Mouse (Mus musculus): ENCODE measurements around the gene Cenpl. TPM values are rescaled to one million over a fixed set of nuclear protein-coding genes. Genes with fewer than 3 reads are reported as not detected.
"Not testable (repeated sequence)": the region's sequence is repeated elsewhere in the genome, so short reads cannot be mapped to it uniquely, and the experiment has no call there.

The Cenpl gene
- total RNA-seq (2021), result 1 to 10 TPM; 3.5 to 4.7 TPM

DNA sequence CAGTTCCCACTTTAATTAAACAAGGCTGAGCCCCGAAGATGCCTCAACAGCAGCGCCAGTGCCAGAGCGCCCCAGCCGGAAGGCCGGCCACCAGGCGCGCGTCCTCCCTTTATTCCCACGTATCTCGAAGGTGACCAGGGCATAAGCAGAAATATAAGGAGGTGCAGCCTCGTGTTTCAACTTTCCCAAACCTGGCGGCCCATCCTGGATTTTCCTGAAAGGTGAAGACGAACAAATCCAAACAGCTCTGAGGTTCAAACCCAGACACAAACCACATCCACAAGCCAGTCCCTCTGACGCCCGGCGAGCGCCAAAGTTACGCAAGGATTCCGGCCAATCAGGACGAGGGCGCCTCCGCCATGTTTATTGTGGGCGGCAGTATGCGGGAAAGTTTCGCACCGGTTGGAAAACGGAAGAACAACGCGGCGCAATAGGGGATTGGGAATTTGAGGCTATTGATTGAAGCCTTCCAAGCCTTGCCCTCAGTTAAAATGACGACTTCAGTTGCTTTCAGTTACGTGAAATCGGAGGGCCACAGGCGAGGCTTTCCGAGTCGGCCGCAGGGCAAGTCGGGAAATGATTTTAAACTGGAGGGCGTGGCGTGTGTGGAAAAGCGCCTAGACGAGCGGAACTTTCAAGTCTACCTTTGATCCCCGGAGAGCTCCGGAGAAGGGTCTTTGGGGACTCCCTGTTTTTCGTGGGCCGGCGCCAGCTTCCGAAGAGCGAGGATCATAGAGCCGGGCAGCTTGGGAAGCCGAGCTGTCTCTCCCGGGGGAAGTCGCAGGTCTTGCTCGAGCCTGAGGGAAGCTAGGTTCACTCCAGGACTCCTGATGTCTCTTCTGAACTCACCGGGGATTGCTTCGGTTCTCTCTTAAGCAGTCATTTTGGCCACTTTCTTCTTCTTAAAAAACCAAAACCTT, at the start of gene Cenpl, which contains the start of gene Dars2:
Gene Cenpl, plus strand, starts transcription at position 362 of the 920 bp plus-strand sequence.
Gene Dars2, minus strand, starts transcription at position 307 of the 920 bp plus-strand sequence.
- intact Hi-C loops (cut with DNase I), result no loop called here
- peak; percentile 96 for DNase-seq

DNA sequence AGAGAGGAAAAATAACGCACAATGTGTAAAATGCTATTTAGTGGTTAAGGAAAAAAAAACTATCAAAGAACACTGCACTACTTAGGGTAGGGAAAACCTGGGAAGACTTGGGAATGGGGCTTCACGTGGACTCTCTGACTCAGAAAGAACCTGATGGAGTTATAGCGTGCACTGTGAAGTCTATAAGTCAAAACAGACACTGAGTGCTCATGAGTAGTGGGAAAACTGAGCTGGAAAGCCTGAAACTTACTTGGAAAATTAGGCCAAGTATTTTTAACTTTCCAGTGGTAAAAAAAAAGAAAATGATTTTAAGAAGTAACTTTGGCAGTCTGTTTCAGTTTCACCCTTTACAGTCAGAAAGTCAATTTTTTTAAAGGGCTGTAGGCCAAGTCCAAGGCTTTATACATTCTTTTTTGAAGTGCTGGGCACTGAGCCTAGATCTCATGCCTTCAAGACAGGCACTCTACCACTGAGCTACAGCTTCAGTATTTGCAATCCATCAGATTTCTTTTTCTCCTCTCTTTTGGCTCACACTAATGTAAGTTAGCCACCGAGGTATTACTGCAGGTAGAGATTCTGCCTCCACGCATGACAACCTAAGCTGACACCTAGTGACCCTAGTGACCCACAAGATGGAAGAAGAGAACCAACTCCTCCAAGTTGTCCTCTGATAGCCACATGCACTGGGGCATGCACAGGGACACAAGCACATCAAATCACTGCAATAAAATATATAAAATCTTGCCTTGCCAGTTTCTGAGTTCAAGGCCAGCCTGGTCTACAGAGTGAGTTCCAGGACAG, 44.9 kb upstream of the Cenpl start:
- intact Hi-C loops (cut with DNase I), result loop anchor here (10.0 kb wide), 1 partner anchor 61 kb away; no protein-coding TSS in a partner anchor
- no peak for DNase-seq

DNA sequence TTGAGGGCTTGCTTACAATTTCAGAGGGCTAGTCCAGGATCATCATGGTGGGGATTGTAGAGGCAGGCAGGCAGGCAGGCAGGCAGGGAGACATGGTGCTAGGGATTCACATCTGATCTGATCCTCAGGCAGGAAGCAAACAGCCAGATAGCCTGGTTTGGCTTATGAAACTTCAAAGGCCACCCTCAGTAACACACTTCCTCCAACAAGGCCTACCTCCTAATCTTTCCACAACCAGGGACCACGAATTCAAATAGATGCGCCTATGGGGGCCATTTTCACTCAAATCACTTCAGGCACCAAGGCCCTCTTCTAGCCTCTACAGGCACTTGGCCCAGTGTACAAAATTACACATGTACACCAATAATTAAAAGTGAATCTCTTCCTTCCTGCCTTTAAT, 43.3 kb upstream of the Cenpl start:
- intact Hi-C loops (cut with DNase I), result loop anchor here (10.0 kb wide), 1 partner anchor 62 kb away; no protein-coding TSS in a partner anchor
- no peak for DNase-seq

DNA sequence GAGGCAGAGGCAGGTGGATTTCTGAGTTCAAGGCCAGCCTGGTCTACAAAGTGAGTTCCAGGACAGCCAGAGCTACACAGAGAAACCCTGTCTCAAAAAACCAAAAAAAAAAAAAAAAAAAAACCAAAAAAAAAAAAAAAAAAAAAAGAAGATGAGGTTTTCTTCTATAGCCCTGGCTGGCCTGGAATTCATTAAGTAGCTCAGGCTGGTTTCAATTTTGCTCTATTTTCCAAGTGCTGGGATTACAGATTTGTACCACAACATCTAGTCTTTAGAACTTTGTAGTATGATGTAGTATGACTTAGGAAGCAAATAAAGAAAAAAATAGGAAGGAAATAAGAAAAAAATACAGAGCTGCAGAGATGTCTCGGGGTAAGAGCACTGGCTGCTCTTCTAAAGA, 42.1 kb upstream of the Cenpl start:
- not testable (repeated sequence) for DNase-seq
- intact Hi-C loops (cut with DNase I), result loop anchor here (10.0 kb wide), 1 partner anchor 64 kb away; no protein-coding TSS in a partner anchor

DNA sequence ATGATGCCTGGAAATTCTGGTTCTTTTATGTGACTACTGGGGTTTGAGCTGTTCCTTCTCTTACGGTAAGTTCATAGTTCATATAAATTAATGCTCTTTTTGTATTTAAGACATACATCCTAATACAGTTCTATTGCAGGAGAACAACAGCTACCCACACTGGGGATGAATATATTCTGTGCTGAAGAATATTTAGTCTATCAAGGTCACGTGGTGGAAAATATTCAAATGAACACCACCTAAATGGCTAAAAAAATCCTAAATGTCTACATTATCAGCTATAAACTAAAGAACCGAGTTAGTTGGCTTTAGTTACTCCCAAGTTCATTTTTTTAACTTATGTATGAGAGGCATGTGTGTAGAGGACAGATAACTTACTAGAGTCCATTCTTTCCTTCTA, 40.5 kb upstream of the Cenpl start:
- no peak for DNase-seq
- intact Hi-C loops (cut with DNase I), result no loop called here

DNA sequence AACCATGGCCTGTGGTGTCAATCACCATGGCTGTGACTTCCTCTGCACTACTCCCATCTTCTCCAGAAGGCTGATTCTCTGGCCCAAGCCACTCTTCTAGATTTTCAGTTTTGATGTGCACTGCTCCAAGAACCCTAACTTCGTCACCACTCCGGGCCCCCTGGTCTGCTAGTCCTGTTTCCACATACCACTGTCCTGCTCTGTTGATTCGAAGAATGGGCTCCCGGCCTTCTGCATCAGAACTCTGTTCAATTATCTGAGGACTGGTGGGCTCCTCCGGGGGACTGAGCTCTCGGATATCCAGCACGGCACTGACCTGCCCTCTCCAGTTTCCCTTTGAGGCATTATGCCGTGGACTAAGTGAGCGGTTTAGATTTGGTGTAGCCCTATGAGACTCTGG, 38.6 kb upstream of the Cenpl start:
- intact Hi-C loops (cut with DNase I), result no loop called here
- no peak for DNase-seq

DNA sequence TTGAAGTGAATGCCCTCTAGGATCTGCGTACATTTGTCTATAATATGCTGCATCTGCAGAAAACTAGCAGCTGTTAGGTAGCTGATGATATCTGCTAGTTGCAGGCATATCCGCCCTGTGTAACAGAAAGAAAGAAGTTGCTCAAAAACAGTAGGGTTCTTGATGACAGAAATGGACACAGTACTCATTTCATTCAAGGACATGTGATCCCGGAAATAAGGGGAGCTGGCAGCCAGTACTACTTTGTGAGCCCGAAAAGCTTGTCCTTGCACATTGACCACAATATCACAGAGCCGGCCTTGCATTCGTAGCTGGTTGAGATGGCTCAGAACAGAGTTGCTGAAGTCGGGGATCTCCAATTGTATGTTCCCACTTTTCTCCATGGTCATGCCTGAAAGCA, 38.2 kb upstream of the Cenpl start:
- intact Hi-C loops (cut with DNase I), result no loop called here

DNA sequence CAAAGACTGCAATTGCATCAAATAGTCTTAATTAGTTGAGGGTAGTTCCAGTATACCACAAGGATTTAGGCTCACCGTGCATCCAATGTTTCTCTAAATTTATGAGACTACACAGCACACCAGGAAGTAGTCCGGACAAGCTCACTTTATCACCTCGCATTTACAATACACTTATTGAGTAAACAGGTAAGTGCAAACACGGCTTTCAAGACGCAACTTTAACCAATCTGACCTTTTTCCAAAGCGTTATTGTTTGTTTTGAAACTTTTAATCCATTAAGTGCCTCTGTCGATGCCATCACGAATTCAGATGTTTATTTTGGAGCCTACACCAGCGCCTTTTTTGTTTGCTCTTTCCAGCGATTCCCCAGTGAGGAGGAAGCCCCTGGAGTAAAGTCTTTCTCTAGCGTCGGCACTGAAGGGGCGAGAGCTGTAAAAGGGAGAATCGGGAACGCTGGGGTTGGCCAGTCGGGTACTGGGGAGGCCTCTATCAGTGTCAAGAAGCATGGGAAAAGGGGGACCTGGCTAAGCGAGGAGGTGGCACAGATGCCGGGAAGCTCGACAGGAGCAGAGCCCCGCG, 36.6 kb upstream of the Cenpl start:
- intact Hi-C loops (cut with DNase I), result no loop called here
- DNase-seq, result no peak

More for the DNA sequence above, 38.2 kb upstream of the Cenpl start:
- no peak for DNase-seq

DNA sequence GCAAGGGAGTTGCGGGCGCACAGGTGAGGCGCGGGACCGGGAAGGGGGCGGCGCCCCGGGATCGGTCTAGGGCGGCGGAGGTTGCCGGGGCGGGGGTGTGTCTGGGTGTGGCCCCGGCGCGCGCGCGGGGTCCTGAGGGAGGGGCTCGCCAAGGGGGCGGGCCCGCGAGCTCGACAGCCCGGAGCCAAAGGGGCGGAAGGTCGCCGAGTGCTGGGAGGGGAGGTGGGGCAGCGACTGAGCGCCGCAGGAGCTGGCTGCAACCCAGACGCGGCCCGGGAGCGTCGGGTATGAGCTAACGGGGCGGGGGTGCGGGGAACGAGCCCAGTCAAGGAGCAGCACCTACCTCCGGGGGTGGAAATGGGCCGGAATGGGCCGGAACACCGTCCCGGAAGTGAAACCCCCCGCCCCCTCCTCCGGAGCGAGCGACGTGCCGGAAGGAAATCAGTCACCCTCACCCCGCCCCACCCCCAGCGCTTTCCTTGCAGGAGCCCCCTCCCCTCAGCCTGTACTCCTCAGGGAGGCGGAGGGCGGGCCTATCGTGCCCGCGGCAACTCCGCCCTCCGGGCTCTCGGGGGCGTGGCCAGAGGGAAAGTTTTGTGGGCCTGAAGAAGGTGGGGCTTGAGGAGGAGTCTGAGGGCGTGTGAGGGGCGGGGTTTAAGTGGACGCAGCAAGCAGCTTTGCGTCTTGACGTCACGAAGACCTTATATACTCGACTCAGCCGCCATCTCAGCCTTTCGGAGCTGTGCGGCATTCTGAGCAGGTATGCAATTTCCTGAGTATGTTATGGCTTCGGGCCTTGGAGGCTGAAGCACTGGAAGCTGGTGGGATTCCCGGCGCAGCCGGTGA, 35.9 kb upstream of the Cenpl start, which contains the start of gene Zbtb37:
Gene Zbtb37, minus strand, starts transcription at position 415 of the 846 bp plus-strand sequence.
- intact Hi-C loops (cut with DNase I), result no loop called here
- peak; percentile 100 for DNase-seq

DNA sequence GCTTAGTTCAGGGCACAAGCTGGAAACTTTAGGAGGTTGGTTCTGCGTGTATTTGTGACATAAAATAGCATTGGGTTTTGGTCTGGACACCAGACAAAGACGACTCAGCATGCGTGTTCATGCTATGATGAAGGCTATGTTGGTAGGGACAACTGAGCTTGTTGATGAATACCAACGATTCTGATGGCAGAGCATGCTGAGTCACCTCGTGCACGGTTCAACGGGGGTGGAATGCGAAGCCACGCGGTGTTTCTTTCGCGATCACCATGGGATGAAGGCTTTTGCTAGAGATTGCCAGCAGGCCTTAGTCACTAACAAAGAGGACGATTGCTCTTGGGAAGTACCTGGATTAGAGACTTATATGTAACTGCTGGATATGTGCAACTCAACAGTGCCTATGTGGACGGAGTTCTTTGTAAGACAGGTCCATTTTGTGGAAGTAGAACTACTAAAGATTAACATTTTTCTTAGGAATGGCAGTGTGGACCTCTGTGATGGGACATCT, 35.2 kb upstream of the Cenpl start:
- DNase-seq, result no peak
- intact Hi-C loops (cut with DNase I), result no loop called here

DNA sequence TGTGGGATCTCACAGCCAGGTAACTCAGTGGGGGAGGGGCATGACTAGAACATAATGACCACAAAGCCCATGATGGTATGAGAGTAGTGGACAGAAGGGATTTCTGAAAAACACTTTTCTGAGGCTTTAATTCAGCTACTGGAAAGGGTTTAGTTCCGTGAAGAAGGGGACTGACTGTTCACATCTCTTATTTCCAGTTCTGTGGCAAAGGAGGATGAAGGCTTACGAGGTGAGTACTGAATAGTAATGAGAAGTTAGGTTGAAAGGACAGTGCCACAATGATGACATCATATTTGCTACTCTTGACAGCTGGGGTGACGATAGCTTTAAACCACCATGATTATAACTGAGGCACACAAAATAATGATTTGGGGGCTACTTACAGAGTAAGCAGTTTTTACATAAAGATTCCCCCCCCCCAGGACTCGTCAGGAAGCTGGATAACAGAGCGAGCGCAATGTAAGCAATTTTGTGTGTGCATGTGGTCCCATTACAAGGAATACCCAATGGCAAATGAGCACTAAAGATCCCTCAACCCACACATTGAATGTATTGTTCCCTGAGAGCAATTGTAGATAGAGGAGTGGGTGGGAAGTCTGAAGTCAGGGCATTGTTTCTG, 34.6 kb upstream of the Cenpl start:
- peak; percentile 15 for DNase-seq
- intact Hi-C loops (cut with DNase I), result no loop called here

DNA sequence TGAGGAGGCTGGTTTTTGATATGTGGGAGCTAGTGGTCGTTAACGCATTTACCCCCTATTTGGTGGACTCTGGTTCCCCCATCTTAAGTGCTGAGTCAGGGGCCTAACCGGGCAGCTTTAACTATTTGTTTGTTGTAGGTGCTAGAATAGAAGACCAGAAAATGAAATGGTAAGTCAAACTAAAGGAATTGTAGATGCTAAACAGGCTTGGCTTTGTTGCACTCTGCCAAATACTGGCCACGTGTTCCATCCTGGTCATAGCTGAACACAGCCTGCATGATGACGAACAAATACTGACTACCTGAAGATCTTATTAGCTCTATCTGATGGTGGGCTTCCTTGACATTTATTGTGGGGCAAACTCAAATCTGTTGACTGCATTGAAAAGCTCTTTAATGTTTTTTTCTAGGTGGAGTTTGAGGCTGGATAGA, 34.1 kb upstream of the Cenpl start:
- DNase-seq, result no peak
- intact Hi-C loops (cut with DNase I), result no loop called here

DNA sequence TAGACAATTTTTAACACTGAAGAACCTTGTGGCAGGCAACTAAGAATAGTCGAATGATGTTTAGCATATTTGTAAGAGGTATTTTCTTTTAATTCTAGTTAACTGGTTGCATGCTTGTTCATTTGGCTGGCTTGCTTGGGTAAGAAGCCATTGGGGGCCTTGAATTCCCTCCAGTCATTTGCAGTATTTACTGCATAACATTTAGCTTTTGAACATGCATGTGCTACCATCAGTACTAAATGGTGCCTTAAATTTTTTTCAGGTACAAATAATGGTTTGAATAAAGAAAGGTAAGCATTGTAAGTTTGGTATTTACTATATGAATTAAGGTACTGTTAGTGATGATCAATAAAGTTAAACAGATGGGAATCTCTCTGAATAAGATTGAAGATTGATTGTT, 33.5 kb upstream of the Cenpl start:
- intact Hi-C loops (cut with DNase I), result no loop called here
- no peak for DNase-seq

DNA sequence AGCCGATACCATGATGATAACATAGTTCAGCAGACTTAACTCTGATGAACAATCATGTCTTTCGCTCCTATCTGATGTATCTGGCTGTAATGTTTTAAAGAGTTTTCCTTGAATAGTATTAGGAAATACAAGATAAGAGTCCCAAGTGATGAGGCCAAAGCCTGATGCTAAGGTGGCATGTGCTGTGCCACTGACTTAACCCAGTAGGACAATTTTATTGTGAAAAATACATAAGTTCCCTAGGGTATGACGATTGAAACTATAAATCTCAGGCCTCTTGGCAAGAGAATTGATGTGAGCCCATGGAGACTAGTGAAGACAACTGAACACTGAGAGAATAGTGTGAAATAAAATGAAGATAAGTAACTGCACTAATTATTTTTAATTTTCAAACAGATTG, 32.9 kb upstream of the Cenpl start:
- intact Hi-C loops (cut with DNase I), result no loop called here
- DNase-seq, result no peak

DNA sequence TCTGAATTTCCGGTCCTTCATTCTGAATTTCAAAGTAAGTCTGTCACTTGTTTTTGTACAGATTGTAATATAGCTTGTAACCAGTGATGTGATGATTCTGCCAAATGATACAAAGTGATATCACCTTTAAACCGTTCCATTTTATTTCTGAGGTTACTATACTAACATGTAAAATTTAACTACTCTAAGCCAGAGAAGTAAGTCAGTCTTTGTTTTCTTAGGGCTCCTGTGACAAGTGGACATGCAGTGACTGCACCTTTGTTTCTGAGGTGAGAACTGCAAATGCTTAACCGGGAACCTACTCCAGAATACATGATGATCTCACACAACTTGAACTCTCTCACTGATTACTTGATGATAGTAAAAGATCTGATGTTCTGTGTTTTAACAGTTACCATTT, 32.5 kb upstream of the Cenpl start:
- DNase-seq, result no peak
- intact Hi-C loops (cut with DNase I), result no loop called here

DNA sequence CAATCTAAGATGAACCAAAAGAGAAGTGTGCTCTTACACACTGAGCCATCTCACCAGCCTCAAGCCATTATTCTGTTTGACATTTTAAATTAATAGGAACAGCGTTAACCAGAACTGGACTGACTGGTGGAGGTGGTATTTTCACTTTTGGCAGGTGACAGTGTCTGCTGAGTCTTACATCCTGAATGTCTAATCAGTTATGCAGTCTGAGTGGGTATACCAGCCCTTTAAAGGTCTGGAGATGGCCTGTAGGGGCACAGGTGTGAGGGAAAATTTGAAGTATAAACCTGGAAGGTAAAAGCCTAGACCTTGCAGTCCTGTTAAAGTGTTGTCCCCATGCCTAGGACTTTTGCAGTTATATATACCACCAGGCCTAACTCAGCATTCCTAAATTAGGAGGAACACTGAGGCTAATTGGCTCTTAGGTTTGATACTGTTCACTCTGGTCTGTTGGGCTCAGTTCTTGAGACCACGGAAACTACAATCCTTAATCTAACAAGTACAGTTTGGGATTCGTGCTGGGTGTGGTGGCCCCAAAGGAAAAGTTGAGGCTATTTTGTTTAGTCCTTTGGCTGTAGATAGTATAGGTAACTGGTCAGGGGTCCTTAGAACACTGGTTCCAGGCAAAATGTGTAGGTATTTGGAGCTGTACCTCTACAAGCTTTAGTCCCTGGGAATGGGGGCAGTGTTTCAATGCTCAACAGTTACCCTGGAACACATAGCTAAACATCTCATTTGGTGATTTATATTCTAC, 31.4 kb upstream of the Cenpl start:
- intact Hi-C loops (cut with DNase I), result no loop called here

DNA sequence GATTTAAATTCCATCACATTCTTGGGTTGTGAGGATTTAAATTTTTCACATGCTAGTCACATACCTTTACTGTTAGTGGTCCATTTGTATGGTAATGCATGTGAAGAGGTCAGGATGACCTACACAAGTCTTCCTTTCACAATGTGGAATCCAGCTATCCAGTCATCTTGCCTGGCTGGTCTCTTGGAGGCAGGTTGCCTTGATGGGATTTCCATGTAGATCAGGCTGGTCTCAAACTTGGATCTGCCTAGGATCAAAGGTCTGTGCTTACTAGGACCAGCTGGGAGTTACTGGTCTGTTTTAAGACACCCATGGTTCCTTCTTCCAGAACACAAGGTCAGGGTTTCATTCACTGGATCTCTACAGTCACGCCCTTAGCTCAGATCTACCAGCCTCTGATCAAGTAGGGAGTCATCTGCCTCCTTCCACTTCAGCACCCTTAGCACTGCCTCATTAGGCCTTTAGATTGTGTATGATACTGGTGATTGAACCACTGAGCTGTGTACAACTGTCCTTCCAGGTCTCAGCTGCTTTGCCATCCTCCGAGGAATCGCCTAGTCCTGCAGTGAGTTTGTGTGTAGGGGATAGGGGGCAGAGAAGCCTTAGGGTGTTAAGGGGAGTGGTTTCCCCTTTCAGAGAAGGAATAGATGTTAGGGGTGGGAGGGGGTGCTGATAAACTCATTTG, 30.6 kb upstream of the Cenpl start:
- intact Hi-C loops (cut with DNase I), result no loop called here
- no peak for DNase-seq

More for the DNA sequence above, 31.4 kb upstream of the Cenpl start:
- no peak for DNase-seq

DNA sequence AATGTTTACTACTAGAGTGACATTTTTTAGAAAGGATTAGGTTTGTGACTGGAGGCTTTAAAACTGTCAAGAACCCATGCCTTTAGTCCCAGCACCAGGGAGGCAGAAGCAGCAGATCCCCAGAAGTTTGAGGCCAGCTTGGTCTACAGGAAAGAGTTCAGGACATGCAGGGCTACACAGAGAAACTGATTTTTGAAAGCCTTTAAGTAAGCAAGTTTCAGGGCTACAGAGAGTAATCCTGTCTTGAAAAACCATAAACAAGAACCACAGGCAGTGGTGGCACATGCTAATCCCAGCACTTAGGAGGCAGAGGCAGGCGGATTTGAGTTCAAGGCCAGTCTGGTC, 30.1 kb upstream of the Cenpl start:
- intact Hi-C loops (cut with DNase I), result no loop called here
- no peak for DNase-seq
